Mouse (Mus musculus): ENCODE measurements around the gene Il18rap. TPM values are rescaled to one million over a fixed set of nuclear protein-coding genes. Genes with fewer than 3 reads are reported as not detected.
A peak's percentile ranks its signal among the peaks of the same experiment; 100 is the strongest.

The Il18rap gene
- polyA plus RNA-seq (2014; fragmentation: Nextera tagmentation; extraction: Ambion mirVana) = 0.08 and 0.14 TPM in 2 replicates

DNA sequence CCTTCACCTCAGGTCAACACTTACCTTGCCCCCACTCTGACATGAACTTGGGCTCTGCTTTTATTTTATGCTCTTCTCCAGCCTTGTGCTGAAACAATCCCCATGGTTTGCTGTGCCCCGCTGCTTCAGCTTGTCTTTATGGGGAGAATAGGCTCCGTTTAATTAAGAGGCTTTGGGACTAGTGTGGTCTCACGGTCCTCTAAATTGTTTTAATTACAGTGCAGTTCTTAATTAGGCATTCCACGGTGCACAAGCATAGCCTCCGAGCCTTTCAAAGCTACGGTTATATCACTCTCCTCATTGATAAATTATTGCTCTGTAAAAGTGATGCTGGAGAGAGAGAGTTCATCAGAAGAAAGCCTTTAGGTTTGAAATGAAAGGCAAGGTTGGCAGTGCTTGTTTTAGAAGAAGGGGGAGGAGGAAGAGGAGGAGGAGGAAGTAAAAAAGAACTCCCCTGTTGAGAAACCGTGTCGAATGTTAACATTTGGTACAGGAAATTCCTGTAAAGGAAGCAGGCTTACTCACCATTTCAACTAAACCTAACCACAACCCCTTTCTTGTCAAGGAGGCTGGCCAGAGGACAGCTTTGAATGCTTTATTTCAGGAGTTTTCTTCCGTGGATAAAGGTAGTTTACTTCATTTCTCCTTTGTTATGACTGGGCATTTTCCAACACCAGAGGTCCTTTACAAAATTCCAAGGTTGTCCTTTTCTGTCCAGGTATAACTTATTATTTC lies at the start of gene Il18rap:
Gene Il18rap, plus strand, starts transcription at position 512 of the 735 bp plus-strand sequence.
- Histone ChIP-seq H3K9ac (ENCODE audit: low read length) (no peak within 1 kb of the TSS), H3K36me3 (ENCODE audit: control insufficient read depth, insufficient read depth, low read length) (no peaks in the 10 kb centered on the region), H3K27ac (ENCODE audit: low read depth, low read length) (no peak within 1 kb of the TSS), H3K4me1 (ENCODE audit: control insufficient read depth, insufficient read depth, low read length) (0 out of 2 replicates have a peak, but pooled peaks cover 3% of the 10 kb centered on the region), H3K4me3 (ENCODE audit: low read depth, low read length) (no peak within 1 kb of the TSS), H3K9me3 (replicated peaks; ENCODE audit: control insufficient read depth, low read length) (no peaks in the 10 kb centered on the region), H3K27me3 (replicated peaks; ENCODE audit: control insufficient read depth, insufficient read depth, low read length) (no peaks in the 10 kb centered on the region), H3K4me2 (ENCODE audit: low read length) (no peak within 1 kb of the TSS; the same call in 1 of the 2 replicates)
- ATAC-seq (peak; percentile 61; the same call in 1 of the 2 replicates), DNase-seq (ENCODE audit: low spot score) (peak; percentile 70)
- WGBS = 5% methylated on average over 9 of the region's 9 CpGs

- 49% methylated on average over 20 of the region's 20 CpGs for WGBS
- no peak within 1 kb of the TSS for H3K9ac ChIP-seq (ENCODE audit: low read length)
Measured at GRCm38 (mm10) chr1:40465477-40466430, 49.4 kb upstream of the Il18rap start, which contains the start of gene Il18r1. TSS of gene Il18r1 (plus strand) at chr1:40465552.

GRCm38 (mm10) chr1:40467306-40467705 lies 47.9 kb upstream of the Il18rap start:
- Histone ChIP-seq H3K36me3 (ENCODE audit: control insufficient read depth, insufficient read depth, low read length) (no peaks in the 10 kb centered on the region), H3K4me3 (ENCODE audit: low read depth, low read length) (no peak overlapping the region), H3K27ac (ENCODE audit: low read depth, low read length) (no peak overlapping the region), H3K4me2 (ENCODE audit: low read length) (no peak overlapping the region), H3K9ac (ENCODE audit: low read length) (no peak overlapping the region), H3K4me1 (ENCODE audit: control insufficient read depth, insufficient read depth, low read length) (no peaks in the 10 kb centered on the region), H3K27me3 (replicated peaks; ENCODE audit: control insufficient read depth, insufficient read depth, low read length) (no peaks in the 10 kb centered on the region), H3K9me3 (replicated peaks; ENCODE audit: control insufficient read depth, low read length) (no peaks in the 10 kb centered on the region)
- DNase-seq (ENCODE audit: low spot score) = no peak
- 89% methylated on average over 4 of the region's 4 CpGs for WGBS
- no peak for ATAC-seq

More at GRCm38 (mm10) chr1:40465477-40466430, 49.4 kb upstream of the Il18rap start, which contains the start of gene Il18r1:
- Histone ChIP-seq H3K9me3 (replicated peaks; ENCODE audit: control insufficient read depth, low read length) (no peaks in the 10 kb centered on the region), H3K36me3 (ENCODE audit: control insufficient read depth, insufficient read depth, low read length) (no peaks in the 10 kb centered on the region), H3K27ac (ENCODE audit: low read depth, low read length) (no peak within 1 kb of the TSS), H3K4me3 (ENCODE audit: low read depth, low read length) (no peak within 1 kb of the TSS), H3K4me2 (ENCODE audit: low read length) (no peak within 1 kb of the TSS), H3K4me1 (ENCODE audit: control insufficient read depth, insufficient read depth, low read length) (no peaks in the 10 kb centered on the region), H3K27me3 (replicated peaks; ENCODE audit: control insufficient read depth, insufficient read depth, low read length) (no peaks in the 10 kb centered on the region)
- ATAC-seq = no peak
- DNase-seq (ENCODE audit: low spot score) = no peak

DNA sequence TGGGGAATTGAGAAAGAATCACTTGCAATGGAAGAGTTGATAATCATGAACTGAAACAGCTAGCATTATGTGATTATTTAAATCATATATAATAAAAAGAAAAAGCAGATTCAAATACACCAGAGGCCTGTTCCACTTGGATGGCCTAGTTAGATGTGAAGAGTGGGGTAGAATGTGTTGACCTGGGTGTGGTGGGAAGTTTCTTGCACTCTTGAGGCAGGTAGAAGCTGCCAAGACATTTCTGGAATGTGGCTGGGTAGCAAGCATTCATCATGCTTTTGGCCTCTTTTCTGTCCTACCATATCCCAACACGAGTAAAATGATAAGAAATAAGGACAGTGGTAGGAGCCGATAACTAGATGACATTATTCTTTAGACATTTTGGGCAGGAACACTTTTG lies 46.4 kb upstream of the Il18rap start:
- Histone ChIP-seq H3K4me3 (ENCODE audit: low read depth, low read length) (no peak overlapping the region), H3K4me1 (ENCODE audit: control insufficient read depth, insufficient read depth, low read length) (no peaks in the 10 kb centered on the region), H3K4me2 (ENCODE audit: low read length) (no peak overlapping the region), H3K36me3 (ENCODE audit: control insufficient read depth, insufficient read depth, low read length) (no peaks in the 10 kb centered on the region), H3K9ac (ENCODE audit: low read length) (no peak overlapping the region), H3K27ac (ENCODE audit: low read depth, low read length) (no peak overlapping the region), H3K9me3 (replicated peaks; ENCODE audit: control insufficient read depth, low read length) (no peaks in the 10 kb centered on the region), H3K27me3 (replicated peaks; ENCODE audit: control insufficient read depth, insufficient read depth, low read length) (no peaks in the 10 kb centered on the region)
- 84% methylated on average over 2 of the region's 2 CpGs for WGBS
- DNase-seq (ENCODE audit: low spot score) (no peak), ATAC-seq (no peak)

GRCm38 (mm10) chr1:40469900-40470299 lies 45.3 kb upstream of the Il18rap start:
- Histone ChIP-seq H3K27me3 (replicated peaks; ENCODE audit: control insufficient read depth, insufficient read depth, low read length) (no peaks in the 10 kb centered on the region), H3K4me1 (ENCODE audit: control insufficient read depth, insufficient read depth, low read length) (no peaks in the 10 kb centered on the region), H3K9ac (ENCODE audit: low read length) (no peak overlapping the region), H3K4me3 (ENCODE audit: low read depth, low read length) (no peak overlapping the region), H3K4me2 (ENCODE audit: low read length) (no peak overlapping the region), H3K36me3 (ENCODE audit: control insufficient read depth, insufficient read depth, low read length) (no peaks in the 10 kb centered on the region), H3K9me3 (replicated peaks; ENCODE audit: control insufficient read depth, low read length) (no peaks in the 10 kb centered on the region), H3K27ac (ENCODE audit: low read depth, low read length) (no peak overlapping the region)
- no peak for DNase-seq (ENCODE audit: low spot score)
- no peak for ATAC-seq
- WGBS = 89% methylated on average over 12 of the region's 12 CpGs

- no peaks in the 10 kb centered on the region for H3K4me1 ChIP-seq (ENCODE audit: control insufficient read depth, insufficient read depth, low read length)
- no peak overlapping the region for H3K4me2 ChIP-seq (ENCODE audit: low read length)
- ATAC-seq = no peak
- no peaks in the 10 kb centered on the region for H3K36me3 ChIP-seq (ENCODE audit: control insufficient read depth, insufficient read depth, low read length)
- no peaks in the 10 kb centered on the region for H3K9me3 ChIP-seq (replicated peaks; ENCODE audit: control insufficient read depth, low read length)
- DNase-seq (ENCODE audit: low spot score) = no peak
- H3K27ac ChIP-seq (ENCODE audit: low read depth, low read length) = no peak overlapping the region
- H3K4me3 ChIP-seq (ENCODE audit: low read depth, low read length) = no peak overlapping the region
- H3K9ac ChIP-seq (ENCODE audit: low read length) = no peak overlapping the region
- no peaks in the 10 kb centered on the region for H3K27me3 ChIP-seq (replicated peaks; ENCODE audit: control insufficient read depth, insufficient read depth, low read length)
- WGBS = 85% methylated on average over 1 of the region's 1 CpGs
Measured at GRCm38 (mm10) chr1:40472401-40472800, 42.8 kb upstream of the Il18rap start.

DNA sequence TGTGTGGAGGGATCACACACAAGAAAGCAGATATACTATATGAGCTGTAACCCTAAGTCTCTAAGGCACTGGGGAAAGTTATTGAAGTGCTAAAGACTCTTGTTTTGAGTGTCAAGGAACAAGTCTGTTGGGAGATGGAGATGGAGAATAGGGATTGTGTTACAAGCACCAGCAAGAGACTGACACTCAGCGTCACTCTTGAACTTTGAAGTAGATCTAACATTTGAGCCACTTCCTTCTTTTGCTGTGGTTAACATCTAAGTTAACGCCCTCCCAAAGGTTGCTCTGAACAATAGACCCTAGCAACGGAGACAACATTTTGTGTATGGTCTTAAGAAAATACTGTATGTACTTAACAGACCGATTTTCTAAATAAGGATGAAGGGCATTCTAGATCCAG lies 41.5 kb upstream of the Il18rap start:
- H3K36me3 ChIP-seq (ENCODE audit: control insufficient read depth, insufficient read depth, low read length) = no peaks in the 10 kb centered on the region
- no peaks in the 10 kb centered on the region for H3K27me3 ChIP-seq (replicated peaks; ENCODE audit: control insufficient read depth, insufficient read depth, low read length)
- no peak overlapping the region for H3K9ac ChIP-seq (ENCODE audit: low read length)
- H3K27ac ChIP-seq (ENCODE audit: low read depth, low read length) = no peak overlapping the region
- DNase-seq (ENCODE audit: low spot score) (no peak), ATAC-seq (no peak)
- no peak overlapping the region for H3K4me3 ChIP-seq (ENCODE audit: low read depth, low read length)
- no peaks in the 10 kb centered on the region for H3K4me1 ChIP-seq (ENCODE audit: control insufficient read depth, insufficient read depth, low read length)
- no peaks in the 10 kb centered on the region for H3K9me3 ChIP-seq (replicated peaks; ENCODE audit: control insufficient read depth, low read length)
- no peak overlapping the region for H3K4me2 ChIP-seq (ENCODE audit: low read length)
- 89% methylated on average over 4 of the region's 4 CpGs for WGBS

DNA sequence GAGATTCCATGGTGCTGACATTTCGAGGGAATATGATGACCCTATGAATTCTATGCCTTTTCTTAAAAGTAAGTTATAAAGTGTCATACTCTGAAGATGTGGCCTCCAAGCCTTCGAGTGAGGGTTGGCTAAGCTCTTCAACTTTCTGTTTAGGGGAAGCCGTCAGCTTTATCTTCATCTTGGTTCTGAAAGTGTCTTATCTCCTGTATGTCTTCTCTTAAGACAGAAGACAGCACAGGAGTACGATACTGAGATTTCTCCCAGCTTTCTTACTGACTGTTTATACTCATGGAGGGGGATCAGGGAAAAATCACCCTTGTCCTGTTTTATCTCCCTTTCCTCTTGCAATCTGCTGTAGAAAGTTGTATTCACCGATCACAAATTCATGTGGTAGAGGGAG lies 40.8 kb upstream of the Il18rap start:
- Histone ChIP-seq H3K4me1 (ENCODE audit: control insufficient read depth, insufficient read depth, low read length) (no peaks in the 10 kb centered on the region), H3K27me3 (replicated peaks; ENCODE audit: control insufficient read depth, insufficient read depth, low read length) (no peaks in the 10 kb centered on the region), H3K9ac (ENCODE audit: low read length) (no peak overlapping the region), H3K36me3 (ENCODE audit: control insufficient read depth, insufficient read depth, low read length) (no peaks in the 10 kb centered on the region), H3K4me2 (ENCODE audit: low read length) (no peak overlapping the region), H3K27ac (ENCODE audit: low read depth, low read length) (no peak overlapping the region), H3K9me3 (replicated peaks; ENCODE audit: control insufficient read depth, low read length) (no peaks in the 10 kb centered on the region), H3K4me3 (ENCODE audit: low read depth, low read length) (no peak overlapping the region)
- no peak for ATAC-seq
- DNase-seq (ENCODE audit: low spot score) = no peak
- WGBS = 92% methylated on average over 5 of the region's 5 CpGs
